Mouse (Mus musculus): ENCODE measurements at regions not wholly inside any gene's neighbourhood (a gene's known extent, or its start where the extent isn't known, plus 50 kb on each side); places are given as distances from the start of the nearest gene placed in this dataset.

GRCm38 (mm10) chr8:8484546-8484945 is 176.5 kb downstream of the Efnb2 start:
- no peak for DNase-seq (ENCODE audit: low spot score)

- DNase-seq (ENCODE audit: low spot score), result no peak
These were observed 178.1 kb downstream of the Efnb2 start for GRCm38 (mm10) chr8:8482707-8483480.

- DNase-seq (ENCODE audit: low spot score), result no peak
These were observed 183.6 kb downstream of the Efnb2 start for GRCm38 (mm10) chr8:8477456-8477855.

- DNase-seq (ENCODE audit: low spot score), result no peak
These were observed 192.5 kb downstream of the Efnb2 start for GRCm38 (mm10) chr8:8468552-8468951.

GRCm38 (mm10) chr8:8466526-8467244 is 194.4 kb downstream of the Efnb2 start:
- DNase-seq (ENCODE audit: low spot score), result no peak

GRCm38 (mm10) chr8:8462455-8462854 is 198.6 kb downstream of the Efnb2 start:
- DNase-seq (ENCODE audit: low spot score), result no peak

GRCm38 (mm10) chr8:8457536-8457935 is 203.5 kb downstream of the Efnb2 start:
- DNase-seq (ENCODE audit: low spot score), result no peak

GRCm38 (mm10) chr8:8453944-8454343 is 207.1 kb downstream of the Efnb2 start:
- no peak for DNase-seq (ENCODE audit: low spot score)

- DNase-seq (ENCODE audit: low spot score), result no peak
These were observed 208.8 kb downstream of the Efnb2 start for GRCm38 (mm10) chr8:8452226-8452625.

GRCm38 (mm10) chr8:8448911-8449310 is 212.1 kb downstream of the Efnb2 start:
- no peak for DNase-seq (ENCODE audit: low spot score)

GRCm38 (mm10) chr8:8441568-8441967 is 219.5 kb downstream of the Efnb2 start:
- no peak for DNase-seq (ENCODE audit: low spot score)

GRCm38 (mm10) chr8:8440903-8441302 is 220.1 kb downstream of the Efnb2 start:
- DNase-seq (ENCODE audit: low spot score), result no peak

GRCm38 (mm10) chr8:8426201-8426600 is 234.8 kb downstream of the Efnb2 start:
- DNase-seq (ENCODE audit: low spot score), result no peak

- no peak for DNase-seq (ENCODE audit: low spot score)
These were observed 237.6 kb downstream of the Efnb2 start for GRCm38 (mm10) chr8:8423443-8423842.

- no peak for DNase-seq (ENCODE audit: low spot score)
These were observed 239.3 kb downstream of the Efnb2 start for GRCm38 (mm10) chr8:8421713-8422112.

GRCm38 (mm10) chr8:8419360-8420330 is 241.4 kb downstream of the Efnb2 start:
- DNase-seq (ENCODE audit: low spot score), result no peak

GRCm38 (mm10) chr8:8418929-8419328 is 242.1 kb downstream of the Efnb2 start:
- DNase-seq (ENCODE audit: low spot score), result no peak

- DNase-seq (ENCODE audit: low spot score), result no peak
These were observed 242.5 kb downstream of the Efnb2 start for GRCm38 (mm10) chr8:8418525-8418924.

GRCm38 (mm10) chr8:8416092-8416701 is 244.8 kb downstream of the Efnb2 start:
- DNase-seq (ENCODE audit: low spot score), result no peak

- DNase-seq (ENCODE audit: low spot score), result no peak
These were observed 253.7 kb downstream of the Efnb2 start for GRCm38 (mm10) chr8:8407357-8407756.

- DNase-seq (ENCODE audit: low spot score), result no peak
These were observed 257.6 kb downstream of the Efnb2 start for GRCm38 (mm10) chr8:8403410-8403809.

GRCm38 (mm10) chr8:8392303-8392702 is 268.7 kb downstream of the Efnb2 start:
- DNase-seq (ENCODE audit: low spot score), result no peak
